Mouse (Mus musculus) megakaryocyte-erythroid progenitor cell, adult 5 weeks (primary cell): Measurements from ENCODE around the gene Lgals1. TPM values are rescaled to one million over a fixed set of nuclear protein-coding genes. Genes with fewer than 3 reads are reported as not detected.

Experiments used
- polyA plus RNA-seq: library from polyadenylated mRNA; stranded (reverse); fragments of >175 nt; gene quantifications from 2 replicates; pipeline ENCODE4 v1.2.3, GENCODE M21; 2012

Gene Lgals1
- polyA plus RNA-seq = 593 and 813 TPM in 2 replicates

GRCm38 (mm10) chr15:78926021-78926919, at the start of gene Lgals1:
Gene Lgals1 (plus strand): TSS chr15:78926725.

DNA sequence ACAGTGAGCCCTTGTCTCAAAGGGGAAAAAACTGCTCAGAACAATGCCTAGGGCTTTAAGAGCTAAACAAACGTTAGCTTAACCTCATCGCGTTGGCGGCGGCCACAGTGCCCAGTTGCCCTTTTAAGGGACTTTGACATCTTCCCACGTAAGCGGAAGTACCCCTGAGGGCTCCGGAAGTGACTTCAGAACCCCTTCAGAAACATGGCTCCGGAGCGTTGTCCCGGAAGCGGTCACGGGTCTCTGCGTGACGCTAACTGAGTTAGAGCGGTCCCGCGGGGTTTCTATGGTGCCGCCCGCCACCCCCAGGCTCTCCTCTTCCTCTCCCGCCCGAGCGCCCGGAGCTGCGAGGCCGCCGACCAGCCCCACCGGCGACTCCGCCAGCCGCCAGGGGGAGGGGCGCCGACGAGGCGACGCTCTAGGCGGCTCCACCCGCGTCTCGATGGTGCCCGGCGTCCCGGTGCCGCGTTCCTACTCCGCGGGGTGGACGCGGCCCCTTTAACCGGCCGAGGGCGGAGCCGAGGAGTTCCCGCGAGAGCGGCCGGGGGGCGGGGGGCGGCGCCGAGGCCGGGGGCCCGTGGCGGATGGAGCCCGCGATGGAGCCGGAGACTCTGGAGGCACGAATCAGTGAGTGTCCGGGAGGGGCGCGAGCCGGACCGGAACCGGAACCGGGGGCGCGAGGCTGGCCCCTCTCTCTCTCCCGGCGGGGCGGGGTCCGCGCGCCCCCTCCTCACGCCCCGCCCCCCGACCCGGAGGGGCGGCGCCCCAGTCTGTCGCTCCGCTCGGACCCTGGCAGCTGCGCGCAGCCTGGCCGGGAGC, 49.3 kb upstream of the Lgals1 start, which contains the start of gene Gga1:
Gene Gga1 (plus strand): TSS at position 200 of the 819 bp plus-strand sequence.

GRCm38 (mm10) chr15:78899409-78899739, 27.2 kb upstream of the Lgals1 start, which contains the start of gene Gm49510:
Gene Gm49510 (plus strand): TSS chr15:78899667.

DNA sequence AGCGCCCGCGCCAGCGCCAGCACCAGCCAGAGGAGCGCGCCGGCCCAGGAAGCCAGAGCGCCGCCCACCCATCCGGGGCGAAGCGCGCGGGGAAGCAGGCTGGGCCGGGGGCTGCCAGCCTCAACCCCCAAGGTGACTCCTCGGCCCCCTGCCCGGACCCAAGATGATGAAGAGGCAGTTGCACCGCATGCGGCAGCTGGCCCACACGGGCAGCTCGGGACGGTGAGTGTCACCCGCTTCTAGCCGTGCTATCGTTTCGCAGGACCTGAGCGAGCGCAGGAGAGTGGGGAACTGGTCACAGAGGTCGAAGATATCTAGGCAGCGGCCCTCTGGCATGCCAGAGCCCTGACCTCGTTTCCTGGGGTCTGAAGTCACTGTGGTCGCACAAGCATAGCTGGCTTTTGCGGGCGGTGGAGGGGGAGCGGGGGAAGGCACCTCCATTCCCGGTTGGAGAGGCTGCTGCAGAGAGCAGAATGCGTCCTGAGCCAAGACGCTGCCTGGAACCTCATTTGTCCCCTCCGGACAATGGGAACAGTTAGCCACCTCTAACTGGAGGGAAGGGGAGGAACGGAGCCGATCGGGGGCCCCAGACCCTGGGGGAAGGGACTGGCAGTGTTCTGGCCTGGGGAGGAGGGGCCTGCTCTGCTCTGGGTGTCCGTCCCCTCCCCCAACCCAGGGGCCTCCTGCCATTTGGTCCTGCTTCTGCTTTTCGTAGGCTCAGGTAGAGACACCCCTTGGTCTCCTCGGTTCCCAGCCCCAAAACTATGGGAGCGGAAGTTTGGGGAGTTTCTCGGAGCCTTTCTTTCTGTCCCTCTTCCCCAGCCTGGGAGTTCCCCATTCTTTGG, 26.6 kb upstream of the Lgals1 start, which contains the start of gene Sh3bp1:
Gene Sh3bp1 (plus strand): TSS at position 29 of the 845 bp plus-strand sequence.

DNA sequence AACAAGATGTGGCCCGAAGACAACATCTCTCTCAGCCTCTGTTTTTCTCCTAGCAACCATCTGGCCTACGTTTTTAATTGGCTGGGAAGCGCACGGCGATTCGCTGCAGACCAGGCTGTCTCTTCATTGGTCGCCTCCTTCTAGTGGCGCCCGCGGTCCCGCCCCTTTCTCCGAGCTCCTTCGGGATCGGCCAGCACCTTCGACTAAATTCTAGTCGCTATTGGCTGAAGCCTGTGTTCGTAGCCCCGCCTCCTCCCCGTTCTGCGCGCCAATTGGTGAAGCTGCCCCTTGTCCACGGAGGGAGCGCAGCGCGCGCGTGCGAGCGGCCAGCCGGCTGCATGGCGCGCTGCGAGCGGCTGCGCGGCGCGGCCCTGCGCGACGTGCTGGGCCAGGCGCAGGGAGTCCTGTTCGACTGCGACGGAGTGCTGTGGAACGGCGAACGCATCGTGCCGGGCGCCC, 12.9 kb upstream of the Lgals1 start, which contains the start of gene Pdxp:
Gene Pdxp (plus strand): TSS at position 288 of the 459 bp plus-strand sequence.

GRCm38 (mm10) chr15:78934784-78935320, 8.3 kb downstream of the Lgals1 start, which contains the start of gene Nol12:
Gene Nol12 (plus strand): TSS chr15:78934933.

DNA sequence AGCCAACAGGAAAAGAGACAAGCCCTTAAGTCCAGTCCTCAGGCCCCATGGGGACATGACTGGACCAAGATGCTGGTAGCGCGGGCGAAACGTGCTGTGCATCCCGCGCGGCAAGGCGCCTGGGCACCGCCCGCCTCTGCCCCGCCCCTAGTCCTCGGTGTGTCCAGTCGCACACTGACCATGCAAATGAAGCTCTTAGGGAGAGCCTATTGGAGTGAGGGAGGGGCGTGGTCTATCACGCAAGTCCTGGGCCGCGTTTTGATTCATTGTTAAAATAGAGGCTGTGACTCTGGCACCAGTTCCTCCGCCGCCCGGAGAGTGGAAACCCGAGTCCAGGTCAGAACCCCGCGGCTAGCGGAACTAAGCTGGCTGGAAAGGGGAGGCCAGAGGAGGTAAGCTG, 21.1 kb downstream of the Lgals1 start, which contains the start of gene Triobp:
Gene Triobp (plus strand): TSS at position 68 of the 400 bp plus-strand sequence.

Other genes starting within 250 kb of the Lgals1 start
- 0.25 and 0.34 TPM in 2 replicates for gene Elfn2, start 208.0 kb upstream of the Lgals1 start, polyA plus RNA-seq
- gene Mfng, start 153.2 kb upstream of the Lgals1 start, polyA plus RNA-seq = 63.8 and 73.5 TPM in 2 replicates
- 3.6 and 4.3 TPM in 2 replicates for gene Card10, start 123.7 kb upstream of the Lgals1 start, polyA plus RNA-seq
- gene Cdc42ep1, start 84.1 kb upstream of the Lgals1 start, polyA plus RNA-seq = 0.15 and 0.17 TPM in 2 replicates
- gene Lgals2, start 71.2 kb upstream of the Lgals1 start, polyA plus RNA-seq = 0.30 TPM in 1 of 2 replicates, not detected in the other
- 219 and 234 TPM in 2 replicates for gene Gga1, start 49.5 kb upstream of the Lgals1 start, polyA plus RNA-seq
- gene Gm49510, start 27.1 kb upstream of the Lgals1 start, polyA plus RNA-seq = 5.5 and 6.5 TPM in 2 replicates
- gene Sh3bp1, start 27.0 kb upstream of the Lgals1 start, polyA plus RNA-seq = 748 and 820 TPM in 2 replicates
- 16.3 and 17.7 TPM in 2 replicates for gene Pdxp, start 12.8 kb upstream of the Lgals1 start, polyA plus RNA-seq
- 19.1 and 19.8 TPM in 2 replicates for gene Nol12, start 8.2 kb downstream of the Lgals1 start, polyA plus RNA-seq
- 103 and 106 TPM in 2 replicates for gene Triobp, start 21.0 kb downstream of the Lgals1 start, polyA plus RNA-seq
- gene H1f0, start 101.7 kb downstream of the Lgals1 start, polyA plus RNA-seq = 73.7 and 99.6 TPM in 2 replicates
- 3.5 and 4.6 TPM in 2 replicates for gene Galr3, start 115.2 kb downstream of the Lgals1 start, polyA plus RNA-seq
- 50.6 and 52.5 TPM in 2 replicates for gene Ankrd54, start 136.2 kb downstream of the Lgals1 start, polyA plus RNA-seq
- gene Eif3l, start 148.5 kb downstream of the Lgals1 start, polyA plus RNA-seq = 26.5 TPM in 2 replicates
- 31.7 and 33.5 TPM in 2 replicates for gene Micall1, start 182.2 kb downstream of the Lgals1 start, polyA plus RNA-seq
- 229 and 258 TPM in 2 replicates for gene Polr2f, start 214.3 kb downstream of the Lgals1 start, polyA plus RNA-seq
- 0.46 and 0.53 TPM in 2 replicates for gene 1700088E04Rik, start 214.5 kb downstream of the Lgals1 start, polyA plus RNA-seq
- 0.08 TPM in 1 of 2 replicates, not detected in the other for gene Sox10, start 238.5 kb downstream of the Lgals1 start, polyA plus RNA-seq